Mouse (Mus musculus): ENCODE results near the gene Aicda. TPM values are rescaled to one million over a fixed set of nuclear protein-coding genes. Genes with fewer than 3 reads are reported as not detected.
"Not testable (repeated sequence)": the region's sequence is repeated elsewhere in the genome, so short reads cannot be mapped to it uniquely, and the experiment has no call there.

Gene Aicda
- polyA plus RNA-seq, 1 experiment from 2014 or later: 0.24 TPM

GRCm38 (mm10) chr6:122542459-122542858 is 11.1 kb upstream of the Aicda start:
- H3K4me3 ChIP-seq (ENCODE audit: low read depth, low read length); DNase-seq (ENCODE audit: low spot score); ATAC-seq (ENCODE audit: insufficient number of reproducible peaks, low FRiP score, low TSS enrichment, low read depth); H3K4me2 ChIP-seq (ENCODE audit: low read depth, severe bottlenecking); H3K27me3 ChIP-seq (ENCODE audit: control insufficient read depth, insufficient read depth, low read length); H3K9ac ChIP-seq (ENCODE audit: low read length); H3K36me3 ChIP-seq (ENCODE audit: control insufficient read depth, insufficient read depth, low read length); H3K9me3 ChIP-seq (ENCODE audit: control insufficient read depth, low read length); H3K4me1 ChIP-seq (ENCODE audit: control insufficient read depth, insufficient read depth, low read length); H3K27ac ChIP-seq (replicated peaks; ENCODE audit: low read depth, low read length): not testable (repeated sequence)
- 74% methylated on average over 5 of the region's 5 CpGs for WGBS

GRCm38 (mm10) chr6:122543574-122543973 is 10.0 kb upstream of the Aicda start:
- Histone ChIP-seq H3K4me2 (ENCODE audit: low read depth, severe bottlenecking) (no peak overlapping the region), H3K4me3 (ENCODE audit: low read depth, low read length) (no peak overlapping the region), H3K36me3 (ENCODE audit: control insufficient read depth, insufficient read depth, low read length) (no peaks in the 10 kb centered on the region), H3K4me1 (ENCODE audit: control insufficient read depth, insufficient read depth, low read length) (no peaks in the 10 kb centered on the region), H3K27me3 (ENCODE audit: control insufficient read depth, insufficient read depth, low read length) (no peaks in the 10 kb centered on the region), H3K9ac (ENCODE audit: low read length) (no peak overlapping the region), H3K9me3 (ENCODE audit: control insufficient read depth, low read length) (no peaks in the 10 kb centered on the region), H3K27ac (replicated peaks; ENCODE audit: low read depth, low read length) (no peak overlapping the region)
- no peak for ATAC-seq (ENCODE audit: insufficient number of reproducible peaks, low FRiP score, low TSS enrichment, low read depth)
- no peak for DNase-seq (ENCODE audit: low spot score)
- 84% methylated on average over 5 of the region's 5 CpGs for WGBS

- Histone ChIP-seq H3K27ac (replicated peaks; ENCODE audit: low read depth, low read length) (no peak overlapping the region), H3K4me3 (ENCODE audit: low read depth, low read length) (no peak overlapping the region), H3K27me3 (ENCODE audit: control insufficient read depth, insufficient read depth, low read length) (no peaks in the 10 kb centered on the region), H3K4me1 (ENCODE audit: control insufficient read depth, insufficient read depth, low read length) (no peaks in the 10 kb centered on the region), H3K9me3 (ENCODE audit: control insufficient read depth, low read length) (no peaks in the 10 kb centered on the region), H3K4me2 (ENCODE audit: low read depth, severe bottlenecking) (no peak overlapping the region), H3K36me3 (ENCODE audit: control insufficient read depth, insufficient read depth, low read length) (no peaks in the 10 kb centered on the region), H3K9ac (ENCODE audit: low read length) (no peak overlapping the region)
- DNase-seq (ENCODE audit: low spot score) (no peak), ATAC-seq (ENCODE audit: insufficient number of reproducible peaks, low FRiP score, low TSS enrichment, low read depth) (no peak)
- 94% methylated on average over 1 of the region's 1 CpGs for WGBS
Observed at GRCm38 (mm10) chr6:122544672-122545071, 8.9 kb upstream of the Aicda start.

GRCm38 (mm10) chr6:122545289-122545882 is 8.2 kb upstream of the Aicda start:
- Histone ChIP-seq H3K36me3 (ENCODE audit: control insufficient read depth, insufficient read depth, low read length) (no peaks in the 10 kb centered on the region), H3K27ac (replicated peaks; ENCODE audit: low read depth, low read length) (no peak overlapping the region), H3K9me3 (ENCODE audit: control insufficient read depth, low read length) (no peaks in the 10 kb centered on the region), H3K4me2 (ENCODE audit: low read depth, severe bottlenecking) (no peak overlapping the region), H3K27me3 (ENCODE audit: control insufficient read depth, insufficient read depth, low read length) (no peaks in the 10 kb centered on the region), H3K4me1 (ENCODE audit: control insufficient read depth, insufficient read depth, low read length) (no peaks in the 10 kb centered on the region), H3K9ac (ENCODE audit: low read length) (no peak overlapping the region), H3K4me3 (ENCODE audit: low read depth, low read length) (no peak overlapping the region)
- DNase-seq (ENCODE audit: low spot score) (no peak), ATAC-seq (ENCODE audit: insufficient number of reproducible peaks, low FRiP score, low TSS enrichment, low read depth) (no peak)
- WGBS: 62% methylated on average over 9 of the region's 9 CpGs

GRCm38 (mm10) chr6:122545948-122546347 is 7.7 kb upstream of the Aicda start:
- DNase-seq (ENCODE audit: low spot score): no peak
- Histone ChIP-seq H3K9ac (ENCODE audit: low read length) (no peak overlapping the region), H3K9me3 (ENCODE audit: control insufficient read depth, low read length) (no peaks in the 10 kb centered on the region), H3K4me3 (ENCODE audit: low read depth, low read length) (no peak overlapping the region), H3K4me1 (ENCODE audit: control insufficient read depth, insufficient read depth, low read length) (no peaks in the 10 kb centered on the region), H3K4me2 (ENCODE audit: low read depth, severe bottlenecking) (no peak overlapping the region), H3K36me3 (ENCODE audit: control insufficient read depth, insufficient read depth, low read length) (no peaks in the 10 kb centered on the region), H3K27ac (replicated peaks; ENCODE audit: low read depth, low read length) (no peak overlapping the region), H3K27me3 (ENCODE audit: control insufficient read depth, insufficient read depth, low read length) (no peaks in the 10 kb centered on the region)
- no peak for ATAC-seq (ENCODE audit: insufficient number of reproducible peaks, low FRiP score, low TSS enrichment, low read depth)
- 72% methylated on average over 10 of the region's 10 CpGs for WGBS

- DNase-seq (ENCODE audit: low spot score) (no peak), ATAC-seq (ENCODE audit: insufficient number of reproducible peaks, low FRiP score, low TSS enrichment, low read depth) (no peak)
- Histone ChIP-seq H3K27ac (replicated peaks; ENCODE audit: low read depth, low read length) (no peak overlapping the region), H3K4me1 (ENCODE audit: control insufficient read depth, insufficient read depth, low read length) (no peaks in the 10 kb centered on the region), H3K9ac (ENCODE audit: low read length) (no peak overlapping the region), H3K9me3 (ENCODE audit: control insufficient read depth, low read length) (no peaks in the 10 kb centered on the region), H3K27me3 (ENCODE audit: control insufficient read depth, insufficient read depth, low read length) (no peaks in the 10 kb centered on the region), H3K4me3 (ENCODE audit: low read depth, low read length) (no peak overlapping the region), H3K4me2 (ENCODE audit: low read depth, severe bottlenecking) (no peak overlapping the region), H3K36me3 (ENCODE audit: control insufficient read depth, insufficient read depth, low read length) (no peaks in the 10 kb centered on the region)
- 80% methylated on average over 6 of the region's 6 CpGs for WGBS
Observed at GRCm38 (mm10) chr6:122554102-122554501, 501 bp downstream of the Aicda start.

GRCm38 (mm10) chr6:122555266-122555665 is 1.7 kb downstream of the Aicda start:
- H3K4me3 ChIP-seq (ENCODE audit: low read depth, low read length): no peak overlapping the region
- H3K27me3 ChIP-seq (ENCODE audit: control insufficient read depth, insufficient read depth, low read length): no peaks in the 10 kb centered on the region
- DNase-seq (ENCODE audit: low spot score) (no peak), ATAC-seq (ENCODE audit: insufficient number of reproducible peaks, low FRiP score, low TSS enrichment, low read depth) (no peak)
- H3K36me3 ChIP-seq (ENCODE audit: control insufficient read depth, insufficient read depth, low read length): no peaks in the 10 kb centered on the region
- no peaks in the 10 kb centered on the region for H3K9me3 ChIP-seq (ENCODE audit: control insufficient read depth, low read length)
- H3K9ac ChIP-seq (ENCODE audit: low read length): no peak overlapping the region
- no peaks in the 10 kb centered on the region for H3K4me1 ChIP-seq (ENCODE audit: control insufficient read depth, insufficient read depth, low read length)
- WGBS: 48% methylated on average over 7 of the region's 7 CpGs
- H3K4me2 ChIP-seq (ENCODE audit: low read depth, severe bottlenecking): no peak overlapping the region
- no peak overlapping the region for H3K27ac ChIP-seq (replicated peaks; ENCODE audit: low read depth, low read length)

- WGBS: 26% methylated on average over 15 of the region's 15 CpGs
- H3K4me3 ChIP-seq (ENCODE audit: low read depth, low read length): no peak overlapping the region
Observed at GRCm38 (mm10) chr6:122556959-122557561, 3.5 kb downstream of the Aicda start.

GRCm38 (mm10) chr6:122560427-122560826 is 6.8 kb downstream of the Aicda start:
- DNase-seq (ENCODE audit: low spot score) (peak; percentile 91), ATAC-seq (ENCODE audit: insufficient number of reproducible peaks, low FRiP score, low TSS enrichment, low read depth) (no peak)
- no peaks in the 10 kb centered on the region for H3K4me1 ChIP-seq (ENCODE audit: control insufficient read depth, insufficient read depth, low read length)
- no peak overlapping the region for H3K4me3 ChIP-seq (ENCODE audit: low read depth, low read length)
- WGBS: 16% methylated on average over 17 of the region's 17 CpGs
- H3K4me2 ChIP-seq (ENCODE audit: low read depth, severe bottlenecking): peak overlapping the region; percentile 10; the same call in 1 of the 2 replicates
- H3K9ac ChIP-seq (ENCODE audit: low read length): no peak overlapping the region
- H3K27ac ChIP-seq (replicated peaks; ENCODE audit: low read depth, low read length): no peak overlapping the region
- H3K9me3 ChIP-seq (ENCODE audit: control insufficient read depth, low read length): no peaks in the 10 kb centered on the region
- H3K36me3 ChIP-seq (ENCODE audit: control insufficient read depth, insufficient read depth, low read length): no peaks in the 10 kb centered on the region
- H3K27me3 ChIP-seq (ENCODE audit: control insufficient read depth, insufficient read depth, low read length): no peaks in the 10 kb centered on the region

More at GRCm38 (mm10) chr6:122556959-122557561, 3.5 kb downstream of the Aicda start:
- no peaks in the 10 kb centered on the region for H3K27me3 ChIP-seq (ENCODE audit: control insufficient read depth, insufficient read depth, low read length)
- no peak overlapping the region for H3K9ac ChIP-seq (ENCODE audit: low read length)
- no peaks in the 10 kb centered on the region for H3K9me3 ChIP-seq (ENCODE audit: control insufficient read depth, low read length)
- peak; percentile 72 for DNase-seq (ENCODE audit: low spot score)
- H3K36me3 ChIP-seq (ENCODE audit: control insufficient read depth, insufficient read depth, low read length): no peaks in the 10 kb centered on the region
- no peaks in the 10 kb centered on the region for H3K4me1 ChIP-seq (ENCODE audit: control insufficient read depth, insufficient read depth, low read length)
- no peak overlapping the region for H3K4me2 ChIP-seq (ENCODE audit: low read depth, severe bottlenecking)
- ATAC-seq (ENCODE audit: insufficient number of reproducible peaks, low FRiP score, low TSS enrichment, low read depth): no peak
- H3K27ac ChIP-seq (replicated peaks; ENCODE audit: low read depth, low read length): no peak overlapping the region
